Mouse (Mus musculus) c-Kit-positive CD71-positive TER-119-positive erythroid progenitor cells, embryonic 14.5 days (primary cell): ENCODE measurements around the gene Cldn1.

Source experiments
- DNase-seq: peaks from one replicate; pipeline ENCODE4 v3.0.0-alpha.2; 2013; ENCODE audit warnings: low spot score

Cldn1 gene

GRCm38 (mm10) chr16:26371325-26372053 lies at the start of gene Cldn1:
TSS of gene Cldn1 (minus strand) at chr16:26371841.
- DNase-seq = peak; percentile 37

- DNase-seq = no peak
These were observed 47.0 kb upstream of the Cldn1 start for GRCm38 (mm10) chr16:26418616-26419015.

GRCm38 (mm10) chr16:26404070-26404469 lies 32.4 kb upstream of the Cldn1 start:
- no peak for DNase-seq

GRCm38 (mm10) chr16:26400971-26401370 lies 29.3 kb upstream of the Cldn1 start:
- no peak for DNase-seq

GRCm38 (mm10) chr16:26400549-26400948 lies 28.9 kb upstream of the Cldn1 start:
- no peak for DNase-seq

- no peak for DNase-seq
These were observed 19.3 kb upstream of the Cldn1 start for GRCm38 (mm10) chr16:26390936-26391335.

- no peak for DNase-seq
These were observed 14.5 kb upstream of the Cldn1 start for GRCm38 (mm10) chr16:26386159-26386558.

- DNase-seq = no peak
These were observed 12.5 kb upstream of the Cldn1 start for GRCm38 (mm10) chr16:26384112-26384649.

GRCm38 (mm10) chr16:26377170-26377569 lies 5.5 kb upstream of the Cldn1 start:
- DNase-seq = no peak

- DNase-seq = no peak
These were observed 1.5 kb downstream of the Cldn1 start for GRCm38 (mm10) chr16:26370127-26370526.

GRCm38 (mm10) chr16:26369044-26369730 lies 2.5 kb downstream of the Cldn1 start:
- DNase-seq = no peak

GRCm38 (mm10) chr16:26368121-26368520 lies 3.5 kb downstream of the Cldn1 start:
- DNase-seq = no peak

GRCm38 (mm10) chr16:26360694-26361093 lies 10.9 kb downstream of the Cldn1 start:
- DNase-seq = no peak

GRCm38 (mm10) chr16:26359619-26360018 lies 12.0 kb downstream of the Cldn1 start:
- DNase-seq = no peak

GRCm38 (mm10) chr16:26358898-26359297 lies 12.7 kb downstream of the Cldn1 start:
- DNase-seq = no peak

- peak; percentile 3 for DNase-seq
These were observed 13.5 kb downstream of the Cldn1 start for GRCm38 (mm10) chr16:26357863-26358780.

- DNase-seq = no peak
These were observed 16.1 kb downstream of the Cldn1 start for GRCm38 (mm10) chr16:26355513-26355912.

- no peak for DNase-seq
These were observed 20.9 kb downstream of the Cldn1 start for GRCm38 (mm10) chr16:26350786-26351185.

GRCm38 (mm10) chr16:26348809-26349208 lies 22.8 kb downstream of the Cldn1 start:
- DNase-seq = no peak

- DNase-seq = no peak
These were observed 55.4 kb downstream of the Cldn1 start for GRCm38 (mm10) chr16:26316281-26316680.

GRCm38 (mm10) chr16:26314815-26315214 lies 56.8 kb downstream of the Cldn1 start:
- DNase-seq = no peak

GRCm38 (mm10) chr16:26309402-26309801 lies 62.2 kb downstream of the Cldn1 start:
- DNase-seq = no peak
